Mouse (Mus musculus) embryonic facial prominence, embryonic 13.5 days (tissue): ENCODE data around the gene Rph3al. TPM values are rescaled to one million over a fixed set of nuclear protein-coding genes. Genes with fewer than 3 reads are reported as not detected.

Experiments
- ATAC-seq: fragments of 200-750 bp; cut with Nextera tagmentation; 2 replicates; pipeline ENCODE4 v1.8.0; 2017; ENCODE audit warnings: low read depth; ENCODE audit not compliant: insufficient number of reproducible peaks, insufficient read depth, low FRiP score, low TSS enrichment
- H3K27ac ChIP-seq: fragments of 300-500 bp; sonication (generic); 2 replicates; pipeline ENCODE4 v1.5.1; 2015; ENCODE audit warnings: moderate library complexity, mild to moderate bottlenecking, inconsistent platforms
- H3K27me3 ChIP-seq: fragments of 300-500 bp; sonication (generic); 2 replicates; pipeline ENCODE4 v1.6.1; 2015; ENCODE audit warnings: mild to moderate bottlenecking, inconsistent platforms
- H3K36me3 ChIP-seq: fragments of 300-500 bp; sonication (generic); 2 replicates; pipeline ENCODE4 v1.6.1; 2015; ENCODE audit warnings: mild to moderate bottlenecking, inconsistent platforms
- H3K4me1 ChIP-seq: fragments of 300-500 bp; sonication (generic); 2 replicates; pipeline ENCODE4 v1.6.1; 2015; ENCODE audit warnings: inconsistent platforms
- H3K4me2 ChIP-seq: fragments of 300-500 bp; sonication (generic); 2 replicates; pipeline ENCODE4 v1.6.1; 2015; ENCODE audit warnings: moderate library complexity, mild to moderate bottlenecking, inconsistent platforms
- H3K4me3 ChIP-seq: fragments of 300-500 bp; sonication (generic); 2 replicates; pipeline ENCODE4 v1.5.1; 2015; ENCODE audit warnings: mild to moderate bottlenecking, inconsistent platforms
- H3K9ac ChIP-seq: fragments of 300-500 bp; sonication (generic); 2 replicates; pipeline ENCODE4 v1.6.1; 2015; ENCODE audit warnings: mild to moderate bottlenecking, inconsistent platforms
- H3K9me3 ChIP-seq: fragments of 300-500 bp; sonication (generic); 2 replicates; pipeline ENCODE4 v1.6.1; 2016; ENCODE audit warnings: inconsistent platforms
- WGBS: fragments of 180-500 bp; shearing (Covaris S2); methylation state at CpG from one replicate; pipeline ENCODE4 v1.1.7; 2015; ENCODE audit warnings: mixed read lengths; 5-methylcytosine and 5-hydroxymethylcytosine counted together
- polyA plus RNA-seq: library from polyadenylated mRNA; unstranded; fragments of >200 nt; fragmentation: Nextera tagmentation; extraction: Ambion mirVana; gene quantifications from 2 replicates; pipeline ENCODE4 v1.2.1, GENCODE M21; 2015

Rph3al gene
- polyA plus RNA-seq, 1 experiment from 2014 or later: 2.6 TPM

DNA sequence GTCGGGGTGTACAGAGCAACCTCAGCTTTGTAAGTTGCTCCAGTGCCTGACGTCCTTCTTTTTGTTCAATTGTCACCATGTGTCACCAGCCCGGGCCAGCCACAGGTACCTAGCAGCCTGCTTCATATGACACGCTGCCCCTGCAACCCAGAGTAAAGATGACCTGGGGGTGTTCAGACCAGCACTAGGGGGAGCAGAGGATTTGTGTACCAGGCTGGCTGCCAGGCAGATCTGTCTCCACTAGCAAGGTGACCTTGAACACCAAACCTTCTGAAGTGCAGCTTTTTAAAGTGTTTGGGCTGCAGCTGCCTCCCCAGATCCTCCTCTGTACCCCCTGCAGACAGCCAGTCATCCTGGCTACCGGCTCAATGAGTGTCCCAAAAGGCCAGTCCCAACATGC lies 9.0 kb upstream of the Rph3al start:
- Histone ChIP-seq H3K4me2 (no peak overlapping the region), H3K36me3 (no peaks in the 10 kb centered on the region), H3K4me1 (peaks cover 19% of the 10 kb centered on the region), H3K27me3 (no peaks in the 10 kb centered on the region), H3K27ac (no peak overlapping the region), H3K9ac (no peak overlapping the region), H3K9me3 (no peaks in the 10 kb centered on the region), H3K4me3 (no peak overlapping the region)
- 32% methylated on average over 5 of the region's 5 CpGs for WGBS
- ATAC-seq: no peak

DNA sequence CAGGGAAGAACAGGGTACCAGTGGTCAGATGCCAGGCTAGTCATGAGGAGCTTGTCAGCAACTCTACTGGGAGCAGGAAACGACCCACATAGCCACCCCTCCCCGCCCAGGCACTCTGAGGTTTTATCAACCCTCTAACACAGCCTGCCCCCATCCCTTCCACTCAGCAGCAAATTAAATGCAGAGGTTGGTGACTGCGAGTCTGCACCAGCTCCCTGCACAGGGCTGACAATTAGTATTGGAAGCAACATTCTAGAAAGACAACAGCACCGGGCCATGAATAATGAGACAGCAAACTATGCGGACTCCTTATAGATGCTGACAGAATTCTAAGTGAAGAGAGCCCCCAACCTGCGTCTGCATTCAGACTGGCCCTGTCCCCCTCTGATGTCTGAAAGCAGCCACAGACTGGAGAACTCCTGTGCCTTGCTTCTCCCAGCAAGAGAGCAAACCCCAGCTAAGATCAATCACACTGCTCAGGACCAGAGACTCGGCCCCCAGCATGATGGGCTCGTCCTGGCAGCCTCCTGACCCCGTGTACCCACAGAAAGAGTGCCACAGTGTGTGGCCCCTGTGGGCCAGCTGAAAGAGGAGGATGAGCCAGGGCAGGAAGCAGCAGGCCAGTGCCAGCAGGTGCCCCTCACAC lies 7.7 kb upstream of the Rph3al start:
- Histone ChIP-seq H3K27me3 (no peaks in the 10 kb centered on the region), H3K4me3 (no peak overlapping the region), H3K27ac (peak overlapping the region; percentile 16; the same call in 1 of the 2 replicates), H3K9ac (no peak overlapping the region; the same call in 1 of the 2 replicates), H3K9me3 (no peaks in the 10 kb centered on the region), H3K36me3 (no peaks in the 10 kb centered on the region), H3K4me2 (no peak overlapping the region), H3K4me1 (peaks cover 19% of the 10 kb centered on the region)
- WGBS: 13% methylated on average over 9 of the region's 9 CpGs
- no peak for ATAC-seq

DNA sequence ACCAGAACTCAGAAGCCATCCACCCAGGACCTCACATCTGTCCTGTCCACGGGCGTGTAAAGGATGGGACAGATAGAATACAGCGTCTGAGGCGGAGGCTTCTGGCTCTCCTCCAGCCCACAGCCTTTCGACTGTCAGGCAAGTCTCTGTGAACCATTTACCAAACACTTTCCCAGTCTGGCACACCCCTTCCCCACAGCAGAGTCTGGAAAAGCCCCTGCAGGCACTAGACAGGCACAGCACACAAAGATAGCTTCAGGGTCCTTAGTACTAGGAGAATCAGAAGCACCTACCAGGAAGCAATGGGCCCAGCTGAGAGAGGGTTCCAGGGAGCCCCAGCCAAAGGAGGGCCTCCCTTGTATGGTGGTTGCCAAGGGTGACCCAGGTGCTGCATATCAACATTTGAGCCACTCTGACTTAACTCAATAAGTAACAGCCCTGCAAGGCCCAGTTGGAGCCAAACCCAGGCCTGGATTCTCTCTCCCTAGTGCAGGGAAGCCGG lies 808 bp downstream of the Rph3al start:
- Histone ChIP-seq H3K4me3 (peak overlapping the region; percentile 29), H3K36me3 (no peaks in the 10 kb centered on the region), H3K9me3 (no peaks in the 10 kb centered on the region), H3K27ac (peak overlapping the region; percentile 85), H3K4me1 (peaks cover 49% of the 10 kb centered on the region), H3K4me2 (peak overlapping the region; percentile 51), H3K9ac (peak overlapping the region; percentile 60; the same call in 1 of the 2 replicates), H3K27me3 (no peaks in the 10 kb centered on the region)
- 15% methylated on average over 6 of the region's 6 CpGs for WGBS
- peak; percentile 64; the same call in 1 of the 2 replicates for ATAC-seq

DNA sequence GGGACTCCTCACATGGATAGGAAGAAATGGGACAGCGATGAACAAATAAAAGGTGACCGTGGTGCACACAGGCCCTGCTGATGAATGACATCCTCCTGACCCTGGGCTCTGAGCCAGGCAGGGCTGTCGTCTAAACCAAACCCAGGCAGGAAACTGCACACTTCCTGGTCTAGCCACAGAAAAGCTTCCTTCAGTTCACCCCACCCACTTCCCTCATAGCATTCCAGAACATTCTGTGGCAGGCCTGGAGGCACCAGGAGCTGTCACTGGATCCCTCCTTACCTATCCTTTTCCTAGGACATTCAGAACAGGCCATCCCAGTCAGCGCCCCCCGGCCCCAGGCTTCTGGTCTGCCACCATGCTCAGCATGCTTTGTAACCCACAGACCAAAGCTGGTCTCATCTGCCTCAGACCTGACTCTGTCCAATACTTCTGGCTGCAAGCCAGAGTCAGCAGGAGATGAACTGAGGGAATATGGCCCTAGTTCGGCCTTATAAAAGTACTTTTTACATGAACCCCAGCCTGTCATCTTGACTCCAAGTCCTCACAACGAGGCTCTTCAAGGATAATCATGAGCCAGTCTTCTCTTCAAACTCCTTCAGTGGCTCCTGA lies 2.3 kb downstream of the Rph3al start:
- H3K4me2 ChIP-seq: no peak overlapping the region
- H3K9ac ChIP-seq: 0 out of 2 replicates have a peak overlapping the region, but pooled peaks have one; percentile 21
- no peaks in the 10 kb centered on the region for H3K27me3 ChIP-seq
- 53% methylated on average over 7 of the region's 7 CpGs for WGBS
- H3K4me3 ChIP-seq: no peak overlapping the region
- no peaks in the 10 kb centered on the region for H3K36me3 ChIP-seq
- peak overlapping the region; percentile 63 for H3K27ac ChIP-seq
- no peaks in the 10 kb centered on the region for H3K9me3 ChIP-seq
- peaks cover 60% of the 10 kb centered on the region for H3K4me1 ChIP-seq
- ATAC-seq: 0 out of 2 replicates have a peak, but pooled peaks have one; percentile 15

DNA sequence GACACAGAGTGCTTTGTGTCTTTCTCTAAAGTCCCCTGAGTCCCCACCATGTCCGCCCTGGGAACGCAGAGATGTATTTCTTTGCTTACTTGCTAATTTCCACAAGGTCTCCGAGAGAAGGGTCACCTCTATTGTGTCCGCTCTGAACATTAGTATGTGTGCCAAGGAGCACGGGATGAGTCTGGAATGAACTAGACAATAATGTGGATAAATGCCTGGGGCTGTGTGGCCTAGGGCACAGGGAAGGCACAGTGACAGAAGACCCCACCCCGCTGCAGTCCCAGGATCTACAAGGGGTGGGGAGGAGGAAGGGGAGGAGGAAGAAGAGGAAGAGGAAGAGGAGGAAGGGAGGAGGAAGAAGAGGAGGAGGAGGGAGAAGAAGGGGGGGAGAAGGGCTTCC lies 3.8 kb downstream of the Rph3al start:
- Histone ChIP-seq H3K4me2 (no peak overlapping the region), H3K9me3 (no peaks in the 10 kb centered on the region), H3K4me3 (no peak overlapping the region), H3K27ac (no peak overlapping the region), H3K27me3 (no peaks in the 10 kb centered on the region), H3K4me1 (peaks cover 67% of the 10 kb centered on the region), H3K36me3 (no peaks in the 10 kb centered on the region), H3K9ac (no peak overlapping the region)
- 69% methylated on average over 6 of the region's 6 CpGs for WGBS
- no peak for ATAC-seq

DNA sequence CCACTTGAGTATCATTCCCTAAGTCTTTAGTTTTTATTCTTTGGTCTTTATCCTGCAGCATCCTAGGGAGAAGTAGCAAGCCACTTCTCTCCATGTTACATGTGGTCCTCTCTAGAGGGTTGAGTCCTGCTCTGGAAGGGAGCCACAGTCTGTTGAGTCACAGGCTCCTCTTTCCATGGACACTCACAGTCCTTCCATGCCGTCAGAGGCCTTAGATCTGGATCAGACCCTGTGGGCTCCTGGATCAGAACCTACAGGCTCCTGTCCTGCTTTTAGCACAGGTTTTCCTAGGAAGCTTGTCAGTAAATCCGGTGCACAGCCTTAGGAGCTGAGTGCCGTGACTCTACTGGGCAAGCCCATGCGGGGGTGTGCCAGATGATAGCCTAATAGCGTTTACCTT lies 4.9 kb downstream of the Rph3al start:
- no peaks in the 10 kb centered on the region for H3K9me3 ChIP-seq
- H3K27me3 ChIP-seq: no peaks in the 10 kb centered on the region
- ATAC-seq: no peak
- H3K36me3 ChIP-seq: no peaks in the 10 kb centered on the region
- no peak overlapping the region for H3K9ac ChIP-seq
- H3K4me2 ChIP-seq: no peak overlapping the region
- no peak overlapping the region for H3K4me3 ChIP-seq
- WGBS: 76% methylated on average over 5 of the region's 5 CpGs
- H3K4me1 ChIP-seq: peaks cover 58% of the 10 kb centered on the region
- H3K27ac ChIP-seq: no peak overlapping the region

DNA sequence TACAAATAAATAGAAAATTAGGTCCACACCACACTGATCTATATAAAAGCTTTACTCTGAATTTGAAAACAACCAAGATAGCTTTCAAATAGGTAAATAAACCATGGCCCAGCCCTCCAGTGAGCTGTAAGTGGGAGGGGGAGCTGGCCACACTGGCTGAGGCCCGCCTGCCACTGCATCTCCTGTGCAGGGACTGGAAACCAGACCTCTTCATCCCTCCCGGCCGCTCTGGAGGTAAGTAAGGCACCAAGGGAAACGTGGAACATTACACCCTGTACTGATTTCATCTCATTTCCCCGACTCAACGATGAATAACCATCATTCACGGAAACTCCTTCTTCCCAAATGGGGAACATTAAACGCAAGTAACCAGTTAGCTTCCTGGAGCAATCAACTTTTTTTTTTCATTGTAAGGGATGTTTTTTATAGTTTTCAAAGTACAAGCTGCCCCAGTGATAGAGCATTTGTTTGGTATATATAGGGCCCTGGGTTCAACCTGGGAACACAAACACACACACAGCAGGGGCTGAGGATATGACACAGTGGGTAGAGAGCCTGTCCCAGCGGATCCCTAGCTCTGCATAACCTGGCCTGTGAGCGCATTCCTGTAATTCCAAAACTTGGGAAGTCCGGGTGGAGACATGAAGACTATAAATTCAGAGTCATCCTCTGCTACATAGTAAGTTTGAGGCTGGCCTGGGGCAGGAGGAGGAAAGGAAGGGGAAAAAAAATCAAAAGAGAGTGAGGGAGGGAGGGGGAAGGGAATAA lies 7.1 kb downstream of the Rph3al start:
- H3K4me3 ChIP-seq: no peak overlapping the region
- no peak overlapping the region for H3K4me2 ChIP-seq
- no peak overlapping the region for H3K27ac ChIP-seq
- H3K27me3 ChIP-seq: no peaks in the 10 kb centered on the region
- no peaks in the 10 kb centered on the region for H3K36me3 ChIP-seq
- H3K9ac ChIP-seq: no peak overlapping the region
- no peak for ATAC-seq
- peaks cover 44% of the 10 kb centered on the region for H3K4me1 ChIP-seq
- no peaks in the 10 kb centered on the region for H3K9me3 ChIP-seq
- 15% methylated on average over 11 of the region's 11 CpGs for WGBS

DNA sequence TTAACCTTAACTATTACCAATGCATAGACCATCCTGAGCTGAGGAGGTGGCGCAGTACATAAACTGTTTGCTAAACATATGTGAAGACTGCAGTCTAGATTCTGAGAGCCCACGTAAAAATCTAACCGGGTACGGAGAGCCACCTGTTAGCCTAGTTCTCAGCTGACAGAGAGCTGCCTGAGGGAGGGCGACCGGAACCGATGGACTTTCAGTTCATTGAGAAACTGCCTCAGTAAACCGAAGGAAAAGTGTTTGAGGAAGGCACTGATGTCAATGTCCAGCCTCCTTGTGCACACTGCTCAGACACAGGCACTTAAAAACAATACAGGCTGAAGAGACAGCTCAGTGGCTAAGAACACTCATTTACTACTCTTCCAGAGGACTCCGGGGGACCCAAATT lies 8.0 kb downstream of the Rph3al start:
- Histone ChIP-seq H3K36me3 (no peaks in the 10 kb centered on the region), H3K4me2 (no peak overlapping the region), H3K9me3 (no peaks in the 10 kb centered on the region), H3K27me3 (no peaks in the 10 kb centered on the region), H3K9ac (no peak overlapping the region), H3K27ac (no peak overlapping the region), H3K4me3 (no peak overlapping the region), H3K4me1 (peaks cover 42% of the 10 kb centered on the region)
- 68% methylated on average over 9 of the region's 9 CpGs for WGBS
- ATAC-seq: no peak

DNA sequence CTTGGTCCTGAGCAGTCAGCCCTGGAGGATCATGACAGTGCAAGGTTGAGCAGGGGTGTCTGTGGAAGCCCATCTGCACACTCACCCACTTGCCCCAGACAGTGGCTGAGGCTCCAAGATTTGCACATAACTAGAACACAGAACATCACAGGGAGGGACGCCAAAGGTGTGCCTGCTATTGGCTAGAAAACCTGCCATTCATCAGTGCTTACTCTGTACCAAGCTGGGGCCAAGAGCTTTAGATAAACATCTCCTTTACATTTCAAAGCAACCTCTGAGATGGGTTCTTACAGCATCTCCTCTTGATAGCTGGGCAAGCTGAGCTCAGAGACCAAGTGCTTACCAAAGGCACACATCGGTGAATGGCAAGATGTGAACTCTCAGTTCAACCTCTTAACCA lies 10.3 kb downstream of the Rph3al start:
- H3K36me3 ChIP-seq: no peaks in the 10 kb centered on the region
- no peak overlapping the region for H3K27ac ChIP-seq
- H3K9me3 ChIP-seq: no peaks in the 10 kb centered on the region
- no peak overlapping the region for H3K9ac ChIP-seq
- 91% methylated on average over 2 of the region's 2 CpGs for WGBS
- H3K4me1 ChIP-seq: peaks cover 38% of the 10 kb centered on the region
- no peak overlapping the region for H3K4me2 ChIP-seq
- ATAC-seq: no peak
- no peak overlapping the region for H3K4me3 ChIP-seq
- H3K27me3 ChIP-seq: no peaks in the 10 kb centered on the region

DNA sequence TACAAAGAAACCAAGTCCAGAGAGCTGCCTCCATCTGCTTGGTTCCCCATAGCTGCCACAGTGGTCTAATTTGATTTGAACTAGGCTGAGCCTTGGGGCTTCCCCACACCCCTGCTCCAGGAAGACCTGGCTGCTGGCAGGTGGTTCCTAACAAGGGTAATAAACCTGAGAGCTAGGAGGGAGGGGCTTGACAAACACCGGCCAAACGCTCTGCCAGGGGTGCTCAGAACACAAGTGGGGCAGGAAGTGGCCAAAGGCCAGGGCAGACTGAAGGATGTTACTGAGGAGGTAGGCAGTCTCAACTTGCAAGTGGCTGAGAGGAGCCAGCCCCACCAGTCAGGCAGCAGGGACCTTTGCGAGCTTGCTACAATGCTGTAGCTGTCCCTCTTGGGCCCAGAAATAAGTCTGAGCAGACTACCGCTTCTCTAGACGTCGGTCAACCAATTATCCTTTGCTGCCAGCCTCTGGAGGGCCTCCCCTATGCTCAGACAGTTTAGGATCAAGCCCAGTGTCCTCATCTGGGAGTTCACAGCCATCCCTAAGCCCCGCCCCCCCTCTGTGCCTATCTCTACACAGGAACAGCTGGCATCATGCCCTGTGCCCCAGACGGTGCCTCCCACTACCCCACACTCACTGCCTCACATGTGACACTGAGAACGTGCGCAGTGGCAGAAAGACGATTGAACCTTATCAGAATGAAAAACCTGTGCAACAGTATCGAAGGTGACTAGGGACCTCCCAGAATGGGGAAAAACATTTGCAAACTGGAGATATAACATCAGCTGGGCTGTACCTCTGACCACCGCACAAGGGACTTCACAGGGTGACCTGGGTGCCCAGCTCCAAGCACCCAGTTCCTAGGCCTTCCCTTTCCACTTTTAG lies 11.6 kb downstream of the Rph3al start:
- Histone ChIP-seq H3K36me3 (no peaks in the 10 kb centered on the region), H3K4me2 (no peak overlapping the region), H3K27ac (no peak overlapping the region), H3K9me3 (no peaks in the 10 kb centered on the region), H3K4me1 (peaks cover 38% of the 10 kb centered on the region), H3K9ac (no peak overlapping the region), H3K4me3 (no peak overlapping the region), H3K27me3 (no peaks in the 10 kb centered on the region)
- WGBS: 57% methylated on average over 13 of the region's 13 CpGs
- no peak for ATAC-seq

DNA sequence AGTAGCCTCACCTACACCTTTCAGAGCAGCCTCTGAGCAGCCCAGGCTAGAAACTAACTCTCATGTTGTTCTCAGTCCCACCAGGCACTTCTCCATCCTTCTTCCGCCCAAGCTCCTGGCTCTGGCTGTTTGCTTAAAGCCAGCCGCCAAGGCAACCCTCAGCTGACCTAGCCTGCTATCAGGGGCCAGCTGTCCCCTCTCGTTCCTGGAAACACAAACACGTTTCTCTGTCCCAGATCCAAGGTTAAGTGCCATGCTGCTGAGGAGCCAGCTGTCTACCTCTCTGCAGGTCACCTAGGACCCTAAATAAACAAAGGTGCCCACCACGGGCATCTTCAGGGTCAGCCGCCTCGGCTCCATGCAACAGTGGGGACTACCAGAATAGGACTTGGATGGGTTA lies 12.4 kb downstream of the Rph3al start:
- Histone ChIP-seq H3K27ac (no peak overlapping the region), H3K9ac (no peak overlapping the region), H3K4me3 (no peak overlapping the region), H3K36me3 (no peaks in the 10 kb centered on the region), H3K27me3 (no peaks in the 10 kb centered on the region), H3K9me3 (no peaks in the 10 kb centered on the region), H3K4me1 (peaks cover 31% of the 10 kb centered on the region), H3K4me2 (no peak overlapping the region)
- WGBS: 61% methylated on average over 7 of the region's 7 CpGs
- ATAC-seq: no peak
